Mouse (Mus musculus): Measurements from ENCODE around the gene Sdsl. TPM values are rescaled to one million over a fixed set of nuclear protein-coding genes. Genes with fewer than 3 reads are reported as not detected.
"Not testable (repeated sequence)": the region's sequence is repeated elsewhere in the genome, so short reads cannot be mapped to it uniquely, and the experiment has no call there.

Sdsl gene
- polyA plus RNA-seq, 1 experiment from 2014 or later = 9.5 TPM

DNA sequence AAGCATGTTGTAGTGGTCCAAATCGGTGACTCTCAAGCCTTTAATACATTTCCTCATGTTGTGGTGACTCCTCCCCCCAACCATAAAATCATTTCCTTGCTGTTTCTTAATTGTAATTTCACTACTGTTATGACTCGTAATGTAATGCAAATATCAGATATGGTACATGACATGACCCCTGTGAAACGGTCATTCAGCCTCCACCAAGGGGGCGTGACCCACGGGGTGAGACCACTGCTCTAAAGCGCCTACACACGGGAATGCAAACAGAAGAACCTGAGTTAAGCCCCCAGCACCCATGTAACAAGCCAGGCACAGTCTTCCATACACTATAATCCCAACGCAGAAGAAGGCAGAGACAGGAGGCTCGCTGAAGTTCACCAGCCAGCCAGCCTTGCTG lies 33.2 kb upstream of the Sdsl start:
- H3K9me3 ChIP-seq = peaks cover 5% of the 10 kb centered on the region; the same call in 1 of the 2 replicates
- no peak for ATAC-seq

DNA sequence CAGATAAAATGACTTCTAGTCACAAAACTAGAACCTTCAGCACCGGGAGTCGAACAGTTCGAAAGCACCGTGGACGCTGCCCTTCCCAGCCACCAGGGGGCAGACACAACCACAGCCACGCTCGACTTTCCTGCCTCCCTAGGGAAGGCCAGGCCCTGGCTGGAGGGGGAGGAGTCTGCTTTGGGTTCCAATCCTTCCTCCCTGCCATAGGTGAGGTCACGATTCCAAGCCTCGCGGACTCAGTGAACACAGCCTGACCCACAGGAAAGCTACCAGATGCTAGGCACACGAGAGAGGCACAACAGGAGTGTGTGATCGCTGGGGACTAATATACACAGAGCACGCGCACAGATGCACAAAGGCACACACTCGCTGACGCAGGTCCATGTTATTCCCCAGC lies 32.8 kb upstream of the Sdsl start:
- ATAC-seq = no peak

More for the DNA sequence above, 33.2 kb upstream of the Sdsl start:
- no peak overlapping the region for H3K4me3 ChIP-seq (replicated peaks)
- WGBS = 73% methylated on average over 9 of the region's 9 CpGs
- H3K4me1 ChIP-seq (replicated peaks) = peaks cover 31% of the 10 kb centered on the region
- no peak overlapping the region for H3K9ac ChIP-seq (replicated peaks)
- no peaks in the 10 kb centered on the region for H3K36me3 ChIP-seq
- H3K27me3 ChIP-seq = no peaks in the 10 kb centered on the region; the same call in 1 of the 2 replicates
- no peak overlapping the region for H3K27ac ChIP-seq
- H3K4me2 ChIP-seq (replicated peaks) = no peak overlapping the region

DNA sequence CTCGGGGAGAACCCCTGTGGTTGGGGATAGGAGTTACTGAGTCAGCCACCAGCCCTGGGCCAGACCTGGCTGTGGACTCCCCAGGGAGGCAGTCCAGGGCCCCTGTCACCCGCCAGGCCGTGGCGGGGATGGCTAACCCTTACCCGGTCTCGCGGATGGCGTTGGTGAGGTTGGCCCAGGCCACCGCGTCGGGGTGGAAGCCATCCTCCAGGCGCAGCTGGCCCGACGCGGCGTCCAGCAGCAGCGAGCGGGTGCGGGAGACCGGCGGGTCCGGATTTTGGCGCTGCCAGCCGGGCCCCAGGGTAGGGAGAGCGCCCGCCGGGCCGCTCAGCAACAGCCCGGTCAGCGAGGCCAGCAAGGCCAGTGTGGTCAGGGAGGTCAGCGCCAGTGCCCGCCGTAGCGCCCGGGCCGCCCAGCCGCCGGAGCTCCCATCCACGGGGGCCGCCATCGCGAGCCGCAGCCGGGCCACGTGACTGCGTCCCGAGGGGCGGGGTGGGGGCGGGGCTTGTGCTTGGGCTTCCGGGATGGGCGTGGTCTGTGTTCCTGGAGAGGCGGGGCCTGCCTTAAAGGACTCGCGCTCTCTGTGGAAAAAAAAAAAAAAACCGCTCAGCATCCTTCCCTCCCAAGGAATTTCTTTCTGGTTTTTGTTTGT lies 30.7 kb upstream of the Sdsl start, which contains the start of gene Plbd2:
TSS of gene Plbd2 (minus strand) at position 482 of the 652 bp plus-strand sequence.
- Histone ChIP-seq H3K27me3 (no peaks in the 10 kb centered on the region), H3K9ac (replicated peaks) (peak within 1 kb of the TSS; percentile 93), H3K27ac (peak within 1 kb of the TSS; percentile 53; the same call in 1 of the 2 replicates), H3K4me3 (replicated peaks) (peak within 1 kb of the TSS; percentile 90), H3K4me1 (replicated peaks) (peaks cover 20% of the 10 kb centered on the region), H3K4me2 (replicated peaks) (peak within 1 kb of the TSS; percentile 97), H3K36me3 (peaks cover 3% of the 10 kb centered on the region; the same call in 1 of the 2 replicates), H3K9me3 (no peaks in the 10 kb centered on the region)
- under 1% methylated on average over 52 of the region's 55 CpGs for WGBS
- ATAC-seq = peak; percentile 84

More for the DNA sequence above, 32.8 kb upstream of the Sdsl start:
- Histone ChIP-seq H3K4me1 (replicated peaks) (peaks cover 27% of the 10 kb centered on the region), H3K27me3 (no peaks in the 10 kb centered on the region; the same call in 1 of the 2 replicates), H3K9ac (replicated peaks) (0 out of 2 replicates have a peak overlapping the region, but pooled peaks have one; percentile 32), H3K27ac (no peak overlapping the region), H3K4me3 (replicated peaks) (no peak overlapping the region), H3K9me3 (peaks cover 5% of the 10 kb centered on the region; the same call in 1 of the 2 replicates), H3K4me2 (replicated peaks) (no peak overlapping the region), H3K36me3 (no peaks in the 10 kb centered on the region)
- 20% methylated on average over 16 of the region's 16 CpGs for WGBS

DNA sequence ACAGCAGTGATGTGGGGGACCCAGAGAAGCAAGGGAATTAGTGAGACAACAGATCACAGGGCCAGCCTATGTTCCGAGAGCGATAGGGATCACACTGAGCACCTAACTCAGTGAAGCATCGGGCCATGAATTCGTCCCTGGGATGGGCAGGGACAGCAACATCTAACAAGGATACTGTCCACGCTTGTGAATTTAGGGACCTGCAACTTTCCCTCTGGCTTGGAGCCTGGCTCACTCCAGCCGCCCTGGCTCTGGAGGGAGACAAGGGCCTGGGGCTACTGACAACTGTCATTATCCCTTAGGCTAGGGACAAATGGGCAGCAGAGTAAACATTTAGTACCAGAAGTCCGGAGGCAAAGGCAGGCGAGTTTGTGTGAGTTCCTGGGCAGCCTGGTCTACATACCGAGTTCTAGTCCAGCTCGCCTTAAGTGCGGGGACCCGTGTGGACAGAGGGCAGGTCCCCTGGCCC lies 30.1 kb upstream of the Sdsl start:
- Histone ChIP-seq H3K27me3 (no peaks in the 10 kb centered on the region), H3K4me3 (replicated peaks) (peak overlapping the region; percentile 90), H3K9me3 (no peaks in the 10 kb centered on the region), H3K36me3 (peaks cover 4% of the 10 kb centered on the region), H3K4me2 (replicated peaks) (peak overlapping the region; percentile 97), H3K9ac (replicated peaks) (peak overlapping the region; percentile 93), H3K4me1 (replicated peaks) (peaks cover 20% of the 10 kb centered on the region), H3K27ac (no peak overlapping the region)
- 10% methylated on average over 12 of the region's 12 CpGs for WGBS
- peak; percentile 30; the same call in 1 of the 2 replicates for ATAC-seq

DNA sequence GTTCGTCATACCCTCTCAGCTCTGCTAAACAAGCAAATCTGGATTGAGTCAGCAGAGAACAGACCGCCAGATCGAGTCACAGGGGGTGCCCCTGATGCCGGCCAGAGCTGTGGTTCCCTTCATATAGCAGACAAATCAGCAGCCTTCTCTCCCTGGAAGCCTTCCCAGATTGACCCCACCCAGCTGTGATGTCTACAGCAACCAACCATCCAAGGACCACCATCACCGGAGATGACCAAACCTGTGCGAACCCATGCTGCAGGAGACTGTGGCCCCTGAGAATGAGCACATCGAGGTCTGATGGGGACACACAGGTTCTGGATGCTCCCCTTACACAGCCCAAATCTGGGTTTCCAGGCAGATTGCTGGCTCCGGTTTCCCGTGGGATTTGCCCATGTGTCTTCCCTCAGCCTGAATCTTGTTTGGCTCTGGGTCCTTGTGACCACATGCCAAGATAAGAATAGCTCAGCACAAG lies 29.6 kb upstream of the Sdsl start:
- WGBS = 72% methylated on average over 9 of the region's 9 CpGs
- H3K9ac ChIP-seq (replicated peaks) = peak overlapping the region; percentile 93
- no peaks in the 10 kb centered on the region for H3K9me3 ChIP-seq

DNA sequence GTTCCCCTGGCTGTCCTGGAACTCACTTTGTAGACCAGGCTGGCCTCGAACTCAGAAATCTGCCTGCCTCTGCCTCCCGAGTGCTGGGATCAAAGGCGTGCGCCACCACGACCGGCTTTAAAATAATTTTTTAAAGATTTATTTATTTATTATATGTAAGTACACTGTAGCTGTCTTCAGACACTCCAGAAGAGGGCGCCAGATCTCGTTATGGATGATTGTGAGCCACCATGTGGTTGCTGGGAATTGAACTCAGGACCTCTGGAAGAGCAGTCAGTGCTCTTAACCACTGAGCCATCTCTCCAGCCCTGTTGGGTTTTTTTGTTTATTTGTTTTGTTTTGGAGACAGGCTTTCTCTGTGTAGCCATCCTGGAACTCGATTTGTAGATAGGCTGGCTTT lies 28.0 kb upstream of the Sdsl start:
- WGBS = 90% methylated on average over 9 of the region's 9 CpGs
- not testable (repeated sequence) for H3K9ac ChIP-seq (replicated peaks); H3K4me2 ChIP-seq (replicated peaks); H3K36me3 ChIP-seq; H3K27me3 ChIP-seq; ATAC-seq; H3K9me3 ChIP-seq; H3K27ac ChIP-seq; H3K4me3 ChIP-seq (replicated peaks)
- peaks cover 20% of the 10 kb centered on the region for H3K4me1 ChIP-seq (replicated peaks)

More for the DNA sequence above, 29.6 kb upstream of the Sdsl start:
- Histone ChIP-seq H3K4me1 (replicated peaks) (peaks cover 20% of the 10 kb centered on the region), H3K36me3 (peaks cover 8% of the 10 kb centered on the region), H3K27ac (no peak overlapping the region), H3K4me2 (replicated peaks) (peak overlapping the region; percentile 97), H3K4me3 (replicated peaks) (peak overlapping the region; percentile 90), H3K27me3 (no peaks in the 10 kb centered on the region)
- ATAC-seq = no peak

DNA sequence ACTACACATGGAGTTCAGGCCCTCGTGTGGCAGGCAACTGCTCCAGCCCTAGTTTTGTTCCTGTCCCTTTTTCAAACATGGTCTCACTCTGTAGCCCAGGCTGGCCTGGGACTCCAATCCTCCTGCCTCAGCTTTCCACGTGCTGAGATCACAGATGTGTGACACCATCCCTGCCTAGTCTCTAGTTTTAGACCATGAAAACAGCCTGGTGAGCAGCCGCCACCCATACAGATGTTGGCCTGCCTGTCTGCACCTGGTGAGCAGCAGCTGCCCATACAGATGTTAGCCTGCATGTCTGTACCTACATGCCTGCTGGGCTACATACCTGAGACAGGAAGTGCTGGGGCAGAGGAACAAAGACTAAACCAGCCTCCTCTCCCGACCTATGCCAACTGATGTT lies 26.6 kb upstream of the Sdsl start:
- Histone ChIP-seq H3K9me3 (no peaks in the 10 kb centered on the region), H3K4me3 (replicated peaks) (no peak overlapping the region), H3K4me2 (replicated peaks) (no peak overlapping the region), H3K9ac (replicated peaks) (peak overlapping the region; percentile 26; the same call in 1 of the 2 replicates), H3K36me3 (peaks cover 12% of the 10 kb centered on the region), H3K27me3 (no peaks in the 10 kb centered on the region), H3K4me1 (replicated peaks) (peaks cover 20% of the 10 kb centered on the region), H3K27ac (no peak overlapping the region)
- WGBS = 87% methylated on average over 4 of the region's 4 CpGs
- ATAC-seq = no peak

DNA sequence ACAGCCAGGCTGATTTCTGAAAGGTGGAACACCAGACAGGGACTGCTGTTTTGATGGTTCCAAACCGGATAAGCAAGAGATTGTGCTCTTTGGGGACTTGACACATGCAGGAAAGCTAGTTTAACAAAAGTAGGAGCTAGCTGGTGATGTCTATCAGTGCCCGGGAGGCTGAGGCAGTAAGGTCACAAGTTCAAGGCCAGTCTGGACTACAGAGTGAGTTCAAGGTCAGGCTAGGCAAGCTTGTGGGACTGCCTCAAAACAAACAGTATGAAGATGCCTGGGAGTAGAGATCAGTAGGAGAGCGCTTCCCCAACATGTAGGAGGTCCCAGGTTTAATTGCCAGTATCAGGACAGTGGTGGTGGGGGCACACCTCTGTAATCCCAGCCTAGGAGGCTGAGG lies 24.5 kb upstream of the Sdsl start:
- 92% methylated on average over 3 of the region's 3 CpGs for WGBS
- Histone ChIP-seq H3K4me2 (replicated peaks) (no peak overlapping the region), H3K9me3 (no peaks in the 10 kb centered on the region), H3K4me3 (replicated peaks) (no peak overlapping the region), H3K4me1 (replicated peaks) (peaks cover 13% of the 10 kb centered on the region), H3K36me3 (peaks cover 28% of the 10 kb centered on the region), H3K27ac (no peak overlapping the region), H3K27me3 (no peaks in the 10 kb centered on the region), H3K9ac (replicated peaks) (no peak overlapping the region)
- no peak for ATAC-seq

DNA sequence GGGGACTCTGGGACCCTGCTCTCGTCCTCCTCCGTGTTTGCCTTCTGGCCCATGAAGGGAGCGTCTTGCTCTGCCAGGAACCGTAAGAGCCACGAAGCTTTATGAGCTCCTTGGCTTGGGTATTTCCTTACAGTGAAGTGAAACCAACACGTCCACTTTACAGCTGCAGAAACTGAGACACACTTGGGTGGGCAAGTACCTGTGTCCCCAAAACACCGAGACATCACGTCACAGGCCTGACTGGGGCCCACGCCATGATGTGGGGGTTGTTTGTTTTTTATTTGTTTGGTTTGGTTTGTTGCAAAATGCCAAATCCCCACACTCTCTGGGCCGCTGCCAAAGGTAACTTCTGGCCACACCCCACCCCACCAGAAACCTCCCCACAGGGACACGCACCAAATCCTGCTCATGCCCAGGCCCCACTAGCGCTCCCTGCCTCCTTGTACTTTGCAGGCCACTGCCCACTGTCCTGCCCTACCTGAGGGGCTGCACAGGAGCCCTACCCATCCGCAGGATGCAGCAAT lies 23.2 kb upstream of the Sdsl start:
- Histone ChIP-seq H3K27ac (no peak overlapping the region), H3K9me3 (no peaks in the 10 kb centered on the region), H3K36me3 (peaks cover 30% of the 10 kb centered on the region), H3K4me2 (replicated peaks) (no peak overlapping the region), H3K27me3 (no peaks in the 10 kb centered on the region), H3K4me1 (replicated peaks) (peaks cover 7% of the 10 kb centered on the region; the same call in 1 of the 2 replicates), H3K9ac (replicated peaks) (no peak overlapping the region), H3K4me3 (replicated peaks) (no peak overlapping the region)
- ATAC-seq = no peak
- 91% methylated on average over 13 of the region's 13 CpGs for WGBS

DNA sequence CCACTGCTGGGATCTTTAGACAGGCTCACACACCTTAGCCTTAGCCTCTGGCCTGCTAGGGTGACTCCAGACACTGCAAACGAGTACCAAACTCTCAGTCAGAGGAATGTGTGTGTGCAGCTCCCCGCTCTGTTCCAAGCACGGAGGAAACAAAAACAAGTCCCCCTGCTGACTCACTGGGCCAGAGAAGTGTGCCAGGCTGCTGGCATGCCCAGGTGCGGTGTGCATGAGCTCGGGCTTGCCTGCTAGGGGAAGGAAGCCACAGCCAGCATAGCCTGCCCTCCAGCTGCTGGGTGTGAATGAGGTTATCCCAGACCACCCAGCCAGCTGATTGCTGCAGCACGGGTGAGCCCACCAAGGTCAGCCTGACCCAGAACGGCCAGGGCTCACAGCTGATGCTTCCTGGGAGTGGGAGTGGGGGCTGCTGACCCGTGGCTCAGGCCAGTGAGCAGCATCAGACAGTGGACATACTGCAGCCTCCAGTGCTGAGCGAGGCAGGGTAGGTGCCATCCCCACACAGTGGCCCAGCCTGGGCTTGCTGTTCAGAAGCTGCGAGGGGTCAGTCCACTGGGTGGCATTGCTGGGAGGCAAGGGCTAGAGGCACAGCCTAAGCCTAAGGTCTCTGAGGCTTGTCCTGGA lies 22.6 kb upstream of the Sdsl start:
- 82% methylated on average over 10 of the region's 10 CpGs for WGBS
- no peak overlapping the region for H3K9ac ChIP-seq (replicated peaks)
- no peaks in the 10 kb centered on the region for H3K27me3 ChIP-seq
- no peaks in the 10 kb centered on the region for H3K9me3 ChIP-seq
- H3K27ac ChIP-seq = no peak overlapping the region
- no peak for ATAC-seq
- peaks cover 30% of the 10 kb centered on the region for H3K36me3 ChIP-seq
- H3K4me2 ChIP-seq (replicated peaks) = no peak overlapping the region
- peaks cover 7% of the 10 kb centered on the region; the same call in 1 of the 2 replicates for H3K4me1 ChIP-seq (replicated peaks)
- H3K4me3 ChIP-seq (replicated peaks) = no peak overlapping the region

DNA sequence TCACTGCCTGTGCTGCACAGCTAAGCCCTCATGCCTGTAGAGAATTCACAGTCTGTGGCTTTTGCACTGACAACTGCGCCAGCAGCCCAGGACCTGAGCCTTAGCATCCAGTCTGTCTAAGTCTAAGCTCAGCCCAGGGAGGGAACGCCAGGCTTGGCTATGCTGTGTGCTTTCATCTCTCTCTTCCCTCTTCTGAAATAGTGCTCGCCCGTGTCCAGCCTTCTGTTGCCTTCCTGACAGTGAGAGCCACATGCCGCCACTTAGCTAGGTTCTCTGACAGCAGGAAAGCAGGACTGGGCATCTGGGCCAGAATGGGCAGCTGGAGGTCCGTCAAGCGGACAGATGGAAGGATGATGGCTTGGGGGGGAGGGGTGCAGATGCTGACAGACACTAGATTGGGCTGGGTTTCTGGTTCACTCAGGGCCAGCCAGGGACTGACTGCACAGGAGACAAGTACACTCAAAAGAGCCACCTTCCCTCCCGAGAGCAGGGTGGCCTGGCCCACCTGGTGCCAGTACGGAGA lies 21.3 kb upstream of the Sdsl start:
- no peak overlapping the region for H3K4me2 ChIP-seq (replicated peaks)
- WGBS = 81% methylated on average over 9 of the region's 9 CpGs
- H3K9me3 ChIP-seq = no peaks in the 10 kb centered on the region
- peaks cover 36% of the 10 kb centered on the region for H3K36me3 ChIP-seq
- H3K4me1 ChIP-seq (replicated peaks) = peaks cover 7% of the 10 kb centered on the region; the same call in 1 of the 2 replicates
- H3K27ac ChIP-seq = no peak overlapping the region
- ATAC-seq = no peak
- no peak overlapping the region; the same call in 1 of the 2 replicates for H3K9ac ChIP-seq (replicated peaks)
- H3K4me3 ChIP-seq (replicated peaks) = no peak overlapping the region
- no peaks in the 10 kb centered on the region for H3K27me3 ChIP-seq

DNA sequence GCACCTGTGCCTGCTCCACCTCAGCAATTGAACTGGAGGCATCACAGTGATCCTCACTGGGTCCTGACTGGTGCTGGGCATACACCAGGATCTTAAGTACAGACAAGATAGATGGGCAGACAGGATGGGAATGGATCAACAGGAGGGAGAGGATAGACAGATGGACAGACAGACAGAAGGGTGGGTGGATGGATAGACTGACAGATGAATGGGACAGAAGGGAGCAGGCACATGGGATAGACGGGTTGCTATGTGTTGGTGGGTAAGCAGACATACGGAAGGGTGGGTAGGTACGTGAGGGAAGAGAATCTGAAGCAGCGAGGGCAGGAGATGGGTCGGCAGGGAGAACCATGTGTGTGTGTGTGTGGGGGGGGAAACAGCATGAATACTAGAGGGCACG lies 20.8 kb upstream of the Sdsl start:
- Histone ChIP-seq H3K9ac (replicated peaks) (no peak overlapping the region), H3K9me3 (no peaks in the 10 kb centered on the region), H3K4me2 (replicated peaks) (no peak overlapping the region), H3K4me1 (replicated peaks) (peaks cover 7% of the 10 kb centered on the region; the same call in 1 of the 2 replicates), H3K36me3 (peaks cover 35% of the 10 kb centered on the region), H3K27me3 (no peaks in the 10 kb centered on the region), H3K4me3 (replicated peaks) (no peak overlapping the region), H3K27ac (no peak overlapping the region)
- ATAC-seq = no peak
- 87% methylated on average over 6 of the region's 6 CpGs for WGBS

Data from midbrain, embryonic 13.5 days (tissue).